Mouse (Mus musculus) heart, postnatal 4 days (tissue): ENCODE measurements around the gene C1ql2. TPM values are rescaled to one million over a fixed set of nuclear protein-coding genes. Genes with fewer than 3 reads are reported as not detected.

Source experiments
- DNase-seq: peaks from one replicate; pipeline ENCODE4 v3.0.0; 2021
- total RNA-seq, 2 experiments: library from RNA; stranded (reverse); gene quantifications; 2 replicates each; pipeline ENCODE4 v1.2.3; 2021

The C1ql2 gene
- total RNA-seq = not detected

DNA sequence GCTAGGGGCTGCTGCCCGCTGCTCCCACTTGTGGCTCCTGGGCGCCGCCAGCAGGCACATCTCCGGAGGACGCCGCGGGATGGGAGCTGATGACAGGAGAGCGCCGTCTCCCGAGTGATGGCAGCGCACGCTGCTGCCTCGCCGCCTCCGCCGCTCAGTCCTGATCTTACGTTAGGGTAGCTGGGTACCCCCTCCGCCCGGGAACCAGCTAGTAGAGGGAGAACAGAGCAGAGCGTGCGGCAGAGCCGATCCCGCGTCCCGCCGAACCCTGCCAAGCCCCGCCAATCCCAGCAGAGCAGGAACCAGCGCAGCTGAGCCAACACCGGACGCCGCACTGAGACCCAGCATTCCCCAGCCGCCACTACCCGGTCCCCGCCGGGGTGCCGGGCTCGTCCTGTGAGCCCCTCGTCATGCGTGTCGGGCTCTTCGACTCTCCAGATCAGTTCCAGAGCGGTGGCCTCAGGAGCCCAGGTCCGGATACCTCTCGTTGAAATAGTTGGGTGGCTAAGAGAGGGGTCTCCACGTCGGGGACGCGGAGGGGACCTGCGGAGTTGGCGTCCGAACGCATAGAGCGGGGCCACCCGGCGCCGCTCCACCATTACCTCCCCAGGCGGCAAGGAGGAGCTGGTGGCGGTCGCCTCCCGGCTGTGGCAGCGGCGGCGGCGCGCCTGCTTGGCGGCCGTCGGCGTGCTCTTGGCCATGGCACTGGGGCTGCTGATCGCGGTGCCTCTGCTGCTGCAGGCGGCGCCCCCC is at the start of gene C1ql2:
Gene C1ql2, plus strand, starts transcription at position 164 of the 753 bp plus-strand sequence.
- no peak for DNase-seq

DNA sequence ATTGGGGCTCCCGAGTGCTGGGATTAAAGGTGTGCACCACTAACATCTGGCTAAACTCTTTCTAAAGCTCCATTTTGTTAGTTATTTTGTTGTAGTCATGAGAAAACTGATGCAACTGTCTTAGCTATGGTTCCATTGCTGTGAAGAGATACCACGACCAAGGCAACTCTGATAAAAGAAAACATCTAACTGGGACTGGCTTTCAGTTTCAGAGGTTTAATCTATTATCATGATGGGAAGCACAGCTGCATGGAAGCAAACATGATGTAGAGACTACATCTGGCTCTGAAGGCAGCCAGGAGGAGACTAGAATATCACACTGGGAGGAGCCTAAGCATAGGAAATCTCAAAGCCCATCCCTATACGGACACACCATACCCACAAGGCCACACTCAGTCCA is 48.7 kb upstream of the C1ql2 start:
- no peak for DNase-seq

DNA sequence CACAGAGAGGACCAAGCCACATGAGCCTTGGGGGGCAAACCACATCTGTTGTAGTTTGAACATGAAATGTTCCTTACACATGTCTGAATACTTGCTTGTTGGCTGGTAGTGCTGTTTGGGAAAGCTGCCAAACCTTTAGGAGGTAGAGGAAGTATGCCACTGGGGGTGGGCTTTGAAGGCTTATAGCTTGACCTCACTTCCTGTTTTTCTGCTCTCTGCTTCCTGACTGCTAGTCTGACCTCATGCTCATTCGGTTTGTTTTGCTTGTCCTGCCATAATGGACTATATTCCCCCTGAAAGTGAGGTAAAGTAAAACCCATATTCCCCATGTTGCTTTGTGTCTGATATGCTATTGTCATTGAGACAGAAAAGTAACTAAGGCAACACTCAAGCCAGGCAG is 46.6 kb upstream of the C1ql2 start:
- no peak for DNase-seq

DNA sequence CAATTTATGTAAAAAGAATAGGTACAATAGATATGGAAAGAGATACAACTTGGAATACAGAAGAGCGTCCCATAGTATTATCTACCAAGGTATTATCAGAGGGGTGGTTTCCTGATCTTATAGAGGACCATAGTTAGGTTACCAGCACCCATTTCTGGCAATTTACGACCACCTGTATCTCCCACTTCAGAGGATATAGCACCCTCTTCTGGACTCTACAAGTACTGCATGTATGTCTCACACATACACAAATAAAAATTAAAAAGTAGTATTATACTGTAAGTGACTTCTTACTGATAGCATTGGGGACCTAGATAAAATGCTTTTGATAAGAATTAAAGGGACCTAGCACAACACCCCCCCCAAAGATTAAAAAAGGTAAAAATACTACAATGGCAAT is 43.4 kb upstream of the C1ql2 start:
- no peak for DNase-seq

DNA sequence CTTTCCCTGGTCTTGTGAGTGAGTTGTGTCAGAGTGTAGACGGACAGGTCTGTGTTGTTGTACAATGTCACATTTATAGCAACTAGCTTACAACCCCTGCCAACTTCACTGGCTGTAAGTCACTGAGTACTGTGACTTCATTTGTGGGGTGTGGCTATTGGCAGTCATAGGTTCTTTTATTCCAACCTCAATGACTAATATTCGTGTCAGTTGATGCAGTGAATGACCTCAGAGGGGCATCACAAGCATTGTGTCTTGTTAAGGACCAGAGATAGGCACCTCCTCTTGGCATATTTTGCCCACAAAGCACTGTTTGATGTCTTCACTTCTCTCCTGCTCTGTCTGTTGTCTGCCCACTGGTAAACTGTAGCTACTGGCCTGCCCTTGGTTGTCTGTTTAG is 34.6 kb upstream of the C1ql2 start:
- no peak for DNase-seq

DNA sequence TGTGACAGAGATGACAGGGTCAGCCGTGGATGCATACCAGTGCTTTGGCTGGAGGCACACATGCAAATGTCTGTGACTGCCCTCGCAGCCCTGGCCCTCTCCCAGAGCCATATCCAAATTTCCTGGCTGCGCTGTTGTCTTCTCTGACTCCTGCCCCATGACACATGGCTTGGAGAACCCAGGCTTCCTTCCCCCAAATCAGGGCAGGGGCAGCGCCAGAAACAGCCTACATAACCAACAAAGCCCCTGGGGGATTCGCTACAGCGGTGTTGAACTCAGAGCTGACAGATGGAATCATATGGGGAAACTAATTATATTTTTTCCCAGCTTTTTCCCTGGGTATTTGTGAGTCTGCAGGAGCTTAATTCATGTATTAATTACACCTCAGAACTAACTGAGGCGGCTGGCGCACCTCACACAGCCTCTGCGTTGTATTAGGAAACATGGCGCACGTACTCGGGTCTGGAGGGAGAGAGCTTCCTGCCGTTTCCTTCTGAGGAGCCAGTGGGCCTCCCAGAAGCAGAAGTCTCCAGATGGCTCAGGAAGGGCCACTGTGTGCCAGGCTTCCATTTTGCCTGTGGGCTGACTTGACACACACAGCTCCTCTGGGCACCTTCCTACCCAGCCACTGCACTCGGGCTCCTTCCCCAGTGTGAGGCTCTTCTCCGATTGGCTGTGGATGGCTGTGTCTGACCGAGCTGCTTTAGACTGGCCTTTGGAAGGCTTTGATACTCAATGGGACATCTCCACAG is 18.9 kb upstream of the C1ql2 start:
- DNase-seq = no peak

DNA sequence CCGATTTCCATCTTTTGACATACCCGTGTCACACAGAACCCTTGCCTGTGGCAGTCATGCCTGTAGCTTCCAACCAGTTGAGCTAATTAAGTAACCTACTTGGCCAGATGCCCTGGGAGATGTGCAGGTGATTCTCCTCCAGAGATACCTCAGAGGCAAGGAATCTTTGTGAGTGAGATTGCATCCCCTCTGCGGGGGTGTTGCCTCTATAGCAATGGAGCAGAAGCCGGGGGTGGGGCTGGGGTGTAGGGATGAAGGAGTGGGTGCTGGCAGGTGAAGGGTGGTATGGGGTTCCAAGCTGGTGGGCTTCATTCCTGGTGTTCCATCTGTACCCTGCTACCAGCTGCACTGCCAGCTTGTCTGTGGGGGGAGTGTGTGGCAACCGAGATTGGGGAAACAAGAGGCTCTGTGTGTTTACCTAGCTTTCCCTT is 17.2 kb upstream of the C1ql2 start:
- DNase-seq = no peak

DNA sequence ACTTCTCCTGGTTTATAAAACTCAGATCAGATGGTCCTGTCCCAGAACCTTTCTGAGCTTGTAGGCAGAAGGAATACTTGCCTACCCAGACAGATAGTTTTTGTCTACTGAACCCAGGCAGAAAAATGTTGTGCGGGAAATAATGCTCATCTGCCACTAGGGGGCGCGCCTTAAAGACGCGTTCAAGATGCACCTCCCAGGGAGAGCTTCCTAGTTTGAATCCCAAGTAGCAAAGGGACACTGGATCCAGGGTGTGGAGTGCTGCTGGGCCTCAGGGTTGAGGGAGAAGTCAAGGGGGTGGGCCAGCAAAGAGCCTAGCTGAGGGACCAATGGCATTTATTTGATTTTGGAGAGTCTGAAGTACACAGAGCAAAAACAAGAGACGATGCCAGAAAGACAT is 12.7 kb upstream of the C1ql2 start:
- DNase-seq = peak; percentile 46

DNA sequence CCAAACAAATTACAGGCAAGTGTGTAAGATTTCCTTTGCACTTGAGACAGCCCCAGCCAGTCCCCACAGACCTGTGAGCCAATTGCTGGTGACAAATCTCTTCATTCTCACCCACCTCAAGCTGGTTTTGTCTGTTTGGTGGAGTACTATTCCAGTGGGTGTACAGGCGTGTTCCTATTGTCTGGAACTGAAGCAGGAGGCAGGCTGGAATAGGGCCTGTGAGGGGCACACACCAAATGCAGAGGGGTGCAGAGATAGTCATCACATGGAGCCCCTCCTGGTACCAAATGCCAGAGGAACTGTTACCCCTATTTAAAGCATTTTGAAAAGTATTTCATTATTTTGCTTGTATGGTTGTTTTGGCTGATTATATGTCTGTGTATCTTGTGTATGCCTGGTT is 12.2 kb upstream of the C1ql2 start:
- DNase-seq = no peak

DNA sequence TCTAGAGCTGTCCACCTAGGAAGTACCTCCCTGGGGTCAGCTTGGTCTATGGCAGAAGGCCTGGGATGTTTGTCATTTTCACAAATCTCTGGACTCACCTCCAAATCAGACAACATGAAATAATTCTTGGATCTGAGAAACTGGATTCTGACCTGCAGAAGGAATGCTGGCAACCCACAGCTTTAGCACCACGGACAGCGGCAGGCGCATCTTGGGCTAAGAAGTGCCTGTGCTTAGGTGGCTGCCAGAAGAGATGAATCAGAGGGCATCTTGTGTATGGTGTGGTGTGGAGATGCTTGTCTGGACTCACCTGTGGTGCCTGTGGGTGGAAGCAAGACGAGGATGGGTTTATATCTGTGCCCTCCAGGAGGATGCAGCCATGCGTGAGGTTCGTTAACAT is 8.5 kb upstream of the C1ql2 start:
- DNase-seq = peak; percentile 70

DNA sequence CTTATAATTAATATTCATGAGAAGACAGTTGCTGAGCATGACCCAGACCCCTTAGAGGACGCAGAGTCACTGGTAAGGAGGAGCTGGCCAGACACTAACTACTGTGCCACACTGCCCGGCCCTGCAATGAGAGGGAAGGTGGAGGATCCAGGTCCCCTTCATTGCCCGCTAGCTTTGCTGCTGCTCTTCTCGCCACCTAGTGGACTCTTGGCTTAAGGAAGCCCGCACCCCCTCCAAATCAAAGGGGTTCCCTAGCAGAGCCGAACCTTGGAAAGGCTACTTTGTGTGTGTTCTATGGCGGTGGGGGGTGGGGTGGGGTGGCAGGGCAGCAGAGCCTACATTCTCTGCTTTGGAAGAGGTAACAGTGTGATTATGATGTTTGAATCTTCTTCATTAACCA is 2.4 kb upstream of the C1ql2 start:
- peak; percentile 9 for DNase-seq

DNA sequence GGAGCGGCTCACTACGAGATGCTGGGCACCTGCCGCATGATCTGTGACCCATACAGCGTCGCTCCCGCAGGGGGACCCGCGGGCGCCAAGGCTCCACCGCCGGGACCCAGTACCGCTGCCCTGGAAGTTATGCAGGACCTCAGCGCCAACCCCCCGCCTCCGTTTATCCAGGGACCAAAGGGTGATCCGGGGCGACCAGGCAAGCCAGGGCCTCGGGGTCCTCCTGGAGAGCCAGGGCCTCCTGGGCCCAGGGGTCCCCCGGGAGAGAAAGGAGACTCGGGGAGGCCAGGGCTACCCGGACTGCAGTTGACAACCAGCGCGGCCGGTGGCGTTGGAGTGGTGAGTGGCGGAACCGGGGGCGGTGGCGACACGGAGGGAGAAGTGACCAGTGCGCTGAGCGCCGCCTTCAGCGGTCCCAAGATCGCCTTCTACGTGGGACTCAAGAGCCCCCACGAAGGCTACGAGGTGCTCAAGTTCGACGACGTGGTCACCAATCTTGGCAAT is 842 bp downstream of the C1ql2 start:
- no peak for DNase-seq

DNA sequence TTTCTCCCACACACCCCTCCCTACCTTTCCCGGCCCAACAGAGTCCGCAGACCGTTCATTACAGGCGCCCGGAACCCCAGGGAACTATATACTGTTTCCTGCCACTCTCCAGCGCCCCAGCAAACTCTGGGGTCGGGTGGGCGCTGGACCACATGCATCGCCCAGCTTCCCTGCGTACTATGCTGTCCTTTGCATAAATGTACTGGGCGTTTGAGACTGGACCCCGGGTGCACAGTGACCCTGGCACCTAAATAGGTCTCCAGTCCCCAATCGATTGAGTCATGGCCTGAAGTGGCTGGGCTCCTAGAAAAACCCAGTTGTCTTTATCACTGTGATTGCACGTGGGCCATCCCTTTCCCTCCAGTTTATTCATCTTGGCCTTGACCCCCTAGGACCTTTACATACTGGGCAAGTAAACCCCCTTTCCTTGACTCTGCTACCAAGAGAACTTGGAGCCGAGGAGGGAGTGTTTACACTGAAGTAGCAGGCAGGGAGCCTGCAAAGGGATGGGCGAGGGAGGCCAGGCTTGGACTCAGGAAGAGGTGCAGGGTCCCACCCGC is 1.5 kb downstream of the C1ql2 start:
- DNase-seq = no peak

DNA sequence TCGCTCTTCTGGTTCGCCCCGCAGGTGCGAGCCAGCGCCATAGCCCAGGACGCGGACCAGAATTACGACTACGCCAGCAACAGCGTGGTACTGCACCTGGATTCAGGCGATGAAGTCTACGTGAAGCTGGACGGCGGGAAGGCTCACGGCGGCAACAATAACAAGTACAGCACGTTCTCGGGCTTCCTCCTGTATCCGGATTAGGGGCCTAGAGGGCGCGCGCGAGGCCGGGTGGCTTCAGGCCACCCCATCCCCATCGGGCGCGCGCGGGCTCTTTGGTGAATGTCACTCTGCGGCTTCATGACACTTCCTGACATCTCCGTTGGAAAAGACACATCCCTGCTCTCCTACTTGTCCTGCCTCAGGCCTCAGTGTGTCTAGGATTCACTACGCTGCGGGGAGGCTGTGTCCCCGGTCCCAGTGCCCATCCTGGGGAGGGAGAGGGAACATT is 2.0 kb downstream of the C1ql2 start:
- peak; percentile 33 for DNase-seq

DNA sequence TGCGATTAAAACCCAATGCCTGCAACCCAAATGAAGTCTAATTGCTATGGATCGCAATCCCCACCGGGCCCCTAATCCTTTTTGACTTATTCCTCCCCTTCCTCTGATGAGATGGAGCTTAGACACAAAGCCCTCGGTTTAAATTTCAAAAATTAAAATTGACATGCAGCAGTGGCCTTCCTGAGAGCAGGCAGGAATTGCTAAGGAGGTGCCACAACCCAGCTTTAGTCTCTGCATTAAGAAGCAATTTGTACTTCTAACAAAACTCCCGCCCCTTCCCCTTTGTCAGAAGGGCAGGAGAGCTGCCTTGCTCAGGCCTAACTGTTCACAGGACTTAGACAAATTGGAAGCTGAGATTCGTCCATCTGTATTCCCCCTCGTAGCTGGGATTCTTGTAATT is 4.6 kb downstream of the C1ql2 start:
- no peak for DNase-seq

DNA sequence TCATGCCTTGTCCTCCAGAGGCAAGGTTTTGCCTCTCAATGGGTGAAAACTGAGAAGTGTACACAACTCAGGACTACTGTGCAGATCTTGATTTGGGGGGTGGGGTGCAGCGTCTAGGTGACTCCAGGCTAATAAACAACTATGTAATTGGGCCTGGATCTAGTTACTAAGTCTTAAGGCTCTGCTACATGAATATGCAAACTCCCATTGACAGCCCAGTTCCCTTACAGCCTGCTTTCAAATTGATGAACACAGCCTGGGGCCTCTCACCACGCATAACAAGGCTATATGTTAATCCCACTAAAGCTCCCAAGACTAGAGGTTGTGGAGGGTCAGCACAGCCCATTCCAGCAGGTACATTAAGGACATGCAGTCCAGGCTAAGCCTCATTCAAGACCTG is 14.0 kb downstream of the C1ql2 start:
- no peak for DNase-seq

DNA sequence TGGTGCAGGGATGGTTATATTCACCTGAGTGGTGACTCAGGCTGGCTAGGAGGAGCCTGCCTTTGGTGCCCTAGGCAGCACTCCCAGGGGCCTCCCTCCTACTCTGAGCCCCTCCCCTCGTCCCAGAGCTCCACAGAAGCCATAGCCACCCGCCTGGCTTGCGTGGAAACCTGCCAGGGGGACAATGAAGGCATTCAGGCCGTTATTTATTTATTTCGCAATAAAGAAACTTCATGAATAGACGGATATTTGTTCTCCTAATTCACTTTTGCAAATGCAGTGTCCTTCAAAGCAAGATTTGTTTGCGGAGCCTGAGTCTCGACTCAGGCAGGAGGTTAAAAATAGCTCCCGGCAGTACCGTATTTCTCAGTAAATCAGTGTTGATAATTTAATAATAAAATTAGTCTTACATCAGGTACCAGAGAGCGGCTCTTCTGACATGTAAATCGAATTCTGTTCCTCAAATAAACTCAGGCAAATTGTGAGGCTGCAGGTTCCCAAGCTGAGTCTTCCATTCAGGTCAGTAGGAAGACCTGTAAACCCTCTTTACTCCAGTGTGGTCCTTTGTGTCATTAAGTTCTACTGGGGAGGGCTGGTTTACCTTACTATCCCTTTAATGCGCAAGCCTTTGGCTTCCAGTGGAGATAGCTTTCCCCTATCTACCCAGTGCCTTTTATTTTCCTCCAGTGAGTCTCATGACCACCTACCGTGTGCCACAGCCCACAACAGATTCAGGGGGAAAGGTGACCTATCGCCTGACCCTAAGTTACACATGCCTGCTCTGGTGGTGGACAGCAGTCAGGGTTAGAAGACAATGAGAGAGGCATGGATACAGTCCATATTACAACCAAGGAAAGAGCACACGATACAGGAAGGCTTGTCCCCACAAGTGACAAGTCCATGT is 17.2 kb downstream of the C1ql2 start:
- peak; percentile 25 for DNase-seq

DNA sequence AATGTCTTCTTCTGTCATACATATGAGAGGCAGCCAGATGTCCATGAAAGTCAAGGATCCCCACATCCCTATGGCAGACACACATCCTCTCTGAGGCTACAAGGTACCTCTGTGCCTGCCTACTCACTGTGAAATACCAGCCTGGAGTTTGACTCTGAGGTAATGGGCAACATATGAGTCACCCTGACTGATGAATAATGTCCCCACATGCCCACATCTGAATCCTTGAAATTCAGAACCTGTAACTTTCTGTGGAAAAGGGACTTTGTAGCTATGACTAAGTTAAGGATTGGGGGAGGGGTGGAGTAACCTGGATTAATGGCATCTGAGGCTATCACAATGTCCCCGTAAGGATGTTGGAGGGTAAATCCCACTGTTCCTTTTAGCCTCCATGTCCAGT is 23.3 kb downstream of the C1ql2 start:
- no peak for DNase-seq

DNA sequence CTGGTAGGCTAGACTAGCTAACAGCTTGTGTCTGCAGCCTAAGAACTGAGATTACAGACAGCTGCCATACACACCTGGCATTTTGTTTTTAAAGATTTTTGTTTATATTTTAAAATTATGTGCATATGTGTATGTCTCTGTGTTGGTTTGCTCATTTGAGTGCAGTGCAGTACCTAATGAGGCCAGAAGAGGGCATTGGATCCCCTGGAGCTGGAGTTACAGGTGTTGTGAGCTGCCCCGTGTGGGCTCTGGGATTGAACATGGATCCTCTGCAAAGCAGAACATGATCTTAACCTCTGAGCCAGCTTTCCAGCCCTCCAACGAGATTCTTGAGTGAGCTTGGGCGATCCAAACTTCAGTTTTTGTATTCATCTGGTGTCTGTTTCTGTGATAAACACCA is 27.8 kb downstream of the C1ql2 start:
- no peak for DNase-seq

DNA sequence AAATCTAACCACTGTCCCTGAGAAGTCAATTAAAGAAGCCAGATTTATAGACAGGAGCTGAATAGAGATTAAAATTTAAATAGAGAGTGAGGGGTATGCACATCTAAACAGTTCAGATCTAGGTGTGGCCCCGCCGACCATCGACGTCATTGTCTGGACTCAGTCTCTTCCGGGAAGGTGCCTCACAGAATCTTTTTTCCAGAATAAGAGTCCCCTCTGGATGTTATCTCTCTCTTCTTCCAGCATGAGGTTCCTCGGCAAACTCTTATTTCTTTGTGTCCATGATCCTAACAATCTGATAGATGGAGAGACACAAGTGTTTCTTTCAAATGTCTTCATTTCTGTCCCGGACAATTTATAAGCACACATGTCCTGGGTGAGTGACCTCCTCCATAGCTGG is 33.7 kb downstream of the C1ql2 start:
- no peak for DNase-seq

DNA sequence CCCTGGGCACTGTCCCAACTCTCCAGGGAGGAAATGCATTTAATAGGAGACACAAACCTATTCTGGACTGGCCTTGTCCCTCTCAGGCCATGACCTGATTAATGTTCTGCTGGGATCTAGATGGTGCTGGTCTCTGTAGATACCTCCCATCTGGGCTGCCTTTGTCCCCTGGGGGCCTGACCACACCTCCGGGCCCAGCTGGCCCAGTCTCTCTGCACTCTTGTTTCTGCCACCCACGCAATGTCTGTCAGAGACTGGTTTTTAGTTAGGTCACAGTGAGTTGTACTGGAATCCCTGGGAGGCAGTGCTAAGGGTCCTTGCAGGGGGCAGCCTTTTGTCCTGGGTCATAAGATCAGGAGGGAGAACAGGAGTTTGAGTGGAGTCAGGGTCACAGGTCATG is 34.5 kb downstream of the C1ql2 start:
- DNase-seq = no peak

DNA sequence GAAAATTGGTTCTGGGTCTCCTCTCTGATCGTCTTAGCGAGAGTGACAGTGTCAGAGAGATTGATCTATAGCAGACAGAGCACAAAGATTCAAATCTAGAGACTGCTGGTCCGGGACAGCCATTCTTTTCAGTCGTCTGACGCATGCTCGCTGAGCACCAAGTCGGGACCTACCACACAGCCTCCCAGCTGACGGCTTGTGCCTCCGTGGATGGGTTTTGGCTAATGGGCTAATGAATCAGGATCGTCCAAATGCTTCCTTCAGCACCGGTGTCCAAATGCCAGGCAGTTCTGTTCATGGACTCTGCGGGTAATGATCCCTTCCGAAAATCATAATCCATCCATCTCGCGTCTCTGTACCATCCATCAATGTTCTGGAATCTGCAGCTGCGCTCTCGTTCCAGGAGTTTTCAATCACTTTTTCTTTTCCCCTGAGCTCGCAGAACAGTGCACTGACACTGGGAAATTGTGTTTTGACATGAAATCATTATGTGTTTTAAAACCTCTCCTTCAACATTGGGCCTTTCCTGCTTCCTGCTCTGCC is 44.7 kb downstream of the C1ql2 start:
- DNase-seq = no peak
